7 mouse cellular contexts compared by ENCODE assay signal in the genomic region with DNA sequence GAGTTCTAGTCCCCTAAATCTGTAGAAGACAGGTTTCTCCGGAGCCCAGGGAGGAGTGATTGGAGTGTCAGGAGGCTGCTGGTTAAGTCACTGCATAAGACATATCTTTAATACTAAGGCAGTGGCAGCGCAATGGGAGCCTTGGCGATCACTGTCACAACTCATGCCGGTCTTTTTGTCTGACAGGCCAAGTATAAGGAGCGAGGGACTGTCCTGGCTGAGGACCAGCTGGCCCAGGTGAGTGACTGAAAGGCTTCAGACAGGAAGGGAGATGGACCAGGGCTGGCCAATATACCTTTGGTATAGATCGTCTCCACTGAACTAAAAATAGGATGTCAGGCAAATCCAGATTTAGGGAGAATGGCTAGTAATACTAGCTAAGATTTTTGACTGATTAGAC. TPM values are rescaled to one million over a fixed set of nuclear protein-coding genes. Genes with fewer than 3 reads are reported as not detected.
DNase-seq lines count a peak whose midpoint lies in the region; ATAC-seq and TF ChIP-seq lines count a peak whose summit lies in the region.

No protein-coding gene starts in this region.

- peak; percentile 47; the same call in 1 of the 2 replicates for ATAC-seq in lung, embryonic 14.5 days (ENCODE audit: insufficient read depth)
- ATAC-seq in hindbrain, embryonic 11.5 days (ENCODE audit: low FRiP score) = no peak

- 7% methylated on average over 6 of the region's 6 CpGs for whole genome bisulfite sequencing in lung, embryonic 14.5 days
- 10% methylated on average over 6 of the region's 6 CpGs for WGBS in embryonic facial prominence, embryonic 10.5 days
- 12% methylated on average over 6 of the region's 6 CpGs for WGBS in hindbrain, embryonic 11.5 days
- WGBS in midbrain, embryonic 10.5 days = 13% methylated on average over 6 of the region's 6 CpGs

- no peak overlapping the region for H3K27ac ChIP-seq in lung, embryonic 14.5 days (ENCODE audit: low read depth)
- H3K27ac ChIP-seq in embryonic facial prominence, embryonic 10.5 days (replicated peaks) = peak overlapping the region; percentile 82
- peak overlapping the region; percentile 58; the same call in 1 of the 2 replicates for H3K27ac ChIP-seq in hindbrain, embryonic 11.5 days (ENCODE audit: low read depth, low read length)
- peak overlapping the region; percentile 85 for H3K27ac ChIP-seq in midbrain, embryonic 10.5 days (replicated peaks)

- DNase-seq in lung, embryonic 14.5 days = no peak
- DNase-seq in lung, postnatal 36 days = no peak
- no peak for DNase-seq in embryonic facial prominence, embryonic 10.5 days (ENCODE audit: low spot score)
- no peak for DNase-seq in hindbrain, embryonic 11.5 days (ENCODE audit: low spot score)
- no peak for DNase-seq in midbrain, embryonic 10.5 days (ENCODE audit: low spot score)
- no peak for DNase-seq in Muller cell, postnatal 12 days (ENCODE audit: inconsistent ontology term)
- DNase-seq in layer of hippocampus, adult 18-20 months (ENCODE audit: low spot score in 2 of 2) = no peak

- peak overlapping the region; percentile 89 for H3K4me3 ChIP-seq in lung, embryonic 14.5 days (ENCODE audit: low read depth, low read length)
- H3K4me3 ChIP-seq in embryonic facial prominence, embryonic 10.5 days = peak overlapping the region; percentile 92
- peak overlapping the region; percentile 87 for H3K4me3 ChIP-seq in hindbrain, embryonic 11.5 days (ENCODE audit: low read depth, low read length)
- peak overlapping the region; percentile 84 for H3K4me3 ChIP-seq in midbrain, embryonic 10.5 days

- H3K4me2 ChIP-seq in lung, embryonic 14.5 days = peak overlapping the region; percentile 94
- peak overlapping the region; percentile 86 for H3K4me2 ChIP-seq in hindbrain, embryonic 11.5 days (replicated peaks; ENCODE audit: low read depth, low read length)

- H3K9me3 ChIP-seq in lung, embryonic 14.5 days (ENCODE audit: low read depth, low read length) = no peaks in the 10 kb centered on the region
- no peaks in the 10 kb centered on the region for H3K9me3 ChIP-seq in embryonic facial prominence, embryonic 10.5 days
- no peaks in the 10 kb centered on the region for H3K9me3 ChIP-seq in hindbrain, embryonic 11.5 days (ENCODE audit: control insufficient read depth, low read length)
- H3K9me3 ChIP-seq in midbrain, embryonic 10.5 days (replicated peaks) = no peaks in the 10 kb centered on the region

- peaks cover 6% of the 10 kb centered on the region; the same call in 1 of the 2 replicates for H3K4me1 ChIP-seq in lung, embryonic 14.5 days (ENCODE audit: insufficient read depth)
- H3K4me1 ChIP-seq in embryonic facial prominence, embryonic 10.5 days = peaks cover 14% of the 10 kb centered on the region
- no peaks in the 10 kb centered on the region; the same call in 1 of the 2 replicates for H3K4me1 ChIP-seq in hindbrain, embryonic 11.5 days (replicated peaks; ENCODE audit: control insufficient read depth, insufficient read depth, low read length)
- H3K4me1 ChIP-seq in midbrain, embryonic 10.5 days = peaks cover 20% of the 10 kb centered on the region

- no peak for TF ChIP-seq CTCF in lung, embryonic 14.5 days (IDR thresholded peaks at IDR 0.05; ENCODE audit: low read depth)

- peak overlapping the region; percentile 74 for H3K9ac ChIP-seq in lung, embryonic 14.5 days
- peak overlapping the region; percentile 83 for H3K9ac ChIP-seq in hindbrain, embryonic 11.5 days (ENCODE audit: low read depth, low read length)

- H3K36me3 ChIP-seq in lung, embryonic 14.5 days (ENCODE audit: insufficient read depth) = peaks cover 11% of the 10 kb centered on the region; the same call in 1 of the 2 replicates
- peaks cover 20% of the 10 kb centered on the region for H3K36me3 ChIP-seq in embryonic facial prominence, embryonic 10.5 days (replicated peaks)
- no peaks in the 10 kb centered on the region for H3K36me3 ChIP-seq in hindbrain, embryonic 11.5 days (ENCODE audit: control insufficient read depth, insufficient read depth, low read length)
- peaks cover 23% of the 10 kb centered on the region for H3K36me3 ChIP-seq in midbrain, embryonic 10.5 days

- no peaks in the 10 kb centered on the region for H3K27me3 ChIP-seq in lung, embryonic 14.5 days (ENCODE audit: insufficient read depth, low read length)
- no peaks in the 10 kb centered on the region; the same call in 1 of the 2 replicates for H3K27me3 ChIP-seq in embryonic facial prominence, embryonic 10.5 days (replicated peaks; ENCODE audit: low read depth, poor library complexity, severe bottlenecking)
- no peaks in the 10 kb centered on the region for H3K27me3 ChIP-seq in hindbrain, embryonic 11.5 days (ENCODE audit: control insufficient read depth, insufficient read depth, low read length)
- no peaks in the 10 kb centered on the region for H3K27me3 ChIP-seq in midbrain, embryonic 10.5 days (ENCODE audit: low read depth, poor library complexity, severe bottlenecking)

RNA-seq across cellular contexts. Expression of a gene that starts 0.4 kb away (rescaled TPM):
- polyA plus RNA-seq in lung, embryonic 14.5 days (2014; fragmentation: Nextera tagmentation; extraction: Ambion mirVana) = 37.2 and 37.6 TPM in 2 replicates
- 106 and 107 TPM in 2 replicates for polyA plus RNA-seq in embryonic facial prominence, embryonic 10.5 days (2016; fragmentation: Nextera tagmentation; extraction: Ambion mirVana)
- 47.3 and 48.8 TPM in 2 replicates for polyA plus RNA-seq in hindbrain, embryonic 11.5 days (2014; fragmentation: Nextera tagmentation; extraction: Ambion mirVana)
- polyA plus RNA-seq in midbrain, embryonic 10.5 days (2016; fragmentation: Nextera tagmentation; extraction: Ambion mirVana) = 106 and 110 TPM in 2 replicates
- total RNA-seq in layer of hippocampus, adult 18-20 months (2021) = 100 to 1,000 TPM; 104 to 106 TPM

RNA-seq across cellular contexts. Expression of a gene that starts 10.8 kb away (rescaled TPM):
- not detected in 2 replicates for polyA plus RNA-seq in lung, embryonic 14.5 days (2014; fragmentation: Nextera tagmentation; extraction: Ambion mirVana)
- polyA plus RNA-seq in embryonic facial prominence, embryonic 10.5 days (2016; fragmentation: Nextera tagmentation; extraction: Ambion mirVana) = not detected in 2 replicates
- polyA plus RNA-seq in hindbrain, embryonic 11.5 days (2014; fragmentation: Nextera tagmentation; extraction: Ambion mirVana) = not detected in 2 replicates
- polyA plus RNA-seq in midbrain, embryonic 10.5 days (2016; fragmentation: Nextera tagmentation; extraction: Ambion mirVana) = not detected in 2 replicates
- total RNA-seq in layer of hippocampus, adult 18-20 months (2021) = not detected

RNA-seq across cellular contexts. Expression of a gene that starts 29.4 kb away (rescaled TPM):
- 25.6 and 30.9 TPM in 2 replicates for polyA plus RNA-seq in lung, embryonic 14.5 days (2014; fragmentation: Nextera tagmentation; extraction: Ambion mirVana)
- polyA plus RNA-seq in embryonic facial prominence, embryonic 10.5 days (2016; fragmentation: Nextera tagmentation; extraction: Ambion mirVana) = 173 and 197 TPM in 2 replicates
- polyA plus RNA-seq in hindbrain, embryonic 11.5 days (2014; fragmentation: Nextera tagmentation; extraction: Ambion mirVana) = 80.6 and 83.9 TPM in 2 replicates
- 176 and 190 TPM in 2 replicates for polyA plus RNA-seq in midbrain, embryonic 10.5 days (2016; fragmentation: Nextera tagmentation; extraction: Ambion mirVana)
- total RNA-seq in layer of hippocampus, adult 18-20 months (2021) = not detected

RNA-seq across cellular contexts. Expression of a gene that starts 30.1 kb away (rescaled TPM):
- polyA plus RNA-seq in lung, embryonic 14.5 days (2014; fragmentation: Nextera tagmentation; extraction: Ambion mirVana) = 37.8 and 43.2 TPM in 2 replicates
- 34.3 and 35.2 TPM in 2 replicates for polyA plus RNA-seq in embryonic facial prominence, embryonic 10.5 days (2016; fragmentation: Nextera tagmentation; extraction: Ambion mirVana)
- 20.9 and 25.2 TPM in 2 replicates for polyA plus RNA-seq in hindbrain, embryonic 11.5 days (2014; fragmentation: Nextera tagmentation; extraction: Ambion mirVana)
- polyA plus RNA-seq in midbrain, embryonic 10.5 days (2016; fragmentation: Nextera tagmentation; extraction: Ambion mirVana) = 25.0 and 27.0 TPM in 2 replicates
- total RNA-seq in layer of hippocampus, adult 18-20 months (2021) = 10 to 100 TPM; 56.3 to 59.0 TPM

RNA-seq across cellular contexts. Expression of a gene that starts 40.3 kb away (rescaled TPM):
- polyA plus RNA-seq in lung, embryonic 14.5 days (2014; fragmentation: Nextera tagmentation; extraction: Ambion mirVana) = 725 and 738 TPM in 2 replicates
- 596 and 634 TPM in 2 replicates for polyA plus RNA-seq in embryonic facial prominence, embryonic 10.5 days (2016; fragmentation: Nextera tagmentation; extraction: Ambion mirVana)
- polyA plus RNA-seq in hindbrain, embryonic 11.5 days (2014; fragmentation: Nextera tagmentation; extraction: Ambion mirVana) = 474 and 485 TPM in 2 replicates
- 534 and 550 TPM in 2 replicates for polyA plus RNA-seq in midbrain, embryonic 10.5 days (2016; fragmentation: Nextera tagmentation; extraction: Ambion mirVana)
- total RNA-seq in layer of hippocampus, adult 18-20 months (2021) = 100 to 1,000 TPM; 370 to 408 TPM
